Mouse (Mus musculus): ENCODE measurements at regions not wholly inside any gene's neighbourhood (a gene's known extent, or its start where the extent isn't known, plus 50 kb on each side); places are given as distances from the start of the nearest gene placed in this dataset.

GRCm38 (mm10) chr10:111703447-111703846 is 197.4 kb downstream of the Phlda1 start:
- DNase-seq (ENCODE audit: extremely low read depth): no peak
- no peaks in the 10 kb centered on the region for H3K27me3 ChIP-seq (replicated peaks)
- H3K79me2 ChIP-seq (replicated peaks; ENCODE audit: control insufficient read depth, extremely low read depth, insufficient read depth, poor library complexity, severe bottlenecking): no peaks in the 10 kb centered on the region
- H3K9ac ChIP-seq (ENCODE audit: insufficient read depth, low read depth): no peak overlapping the region
- H3K4me2 ChIP-seq (ENCODE audit: insufficient read depth, low read depth, poor library complexity, severe bottlenecking): no peak overlapping the region
- in situ Hi-C loops (cut with MboI; ENCODE audit: low pct_ligation_motif_present, low pct_unique_long_range_greater_than_20kb, low sequenced_read_pairs): no loop called here
- H3K27ac ChIP-seq (ENCODE audit: insufficient read depth, low read depth): no peak overlapping the region
- H3K4me1 ChIP-seq (ENCODE audit: control insufficient read depth in 1 of 2, insufficient read depth in 2 of 2): no peaks in the 10 kb centered on the region
- no peaks in the 10 kb centered on the region for H3K36me3 ChIP-seq (replicated peaks in 1 of 2; ENCODE audit: control insufficient read depth in 1 of 2, insufficient read depth in 1 of 2, low read length in 1 of 2)
- dilution Hi-C loops (cut with MboI; ENCODE audit: extremely low pct_ligation_motif_present, extremely low pct_unique_long_range_greater_than_20kb, low sequenced_read_pairs): no loop called here
- H3K4me3 ChIP-seq (replicated peaks in 1 of 3; ENCODE audit: low read depth in 2 of 3, low read length in 2 of 3, poor library complexity in 1 of 3): no peak overlapping the region
- TF ChIP-seq PAX5 (IDR thresholded peaks at IDR 0.05; ENCODE audit: low read length) (no peak), KAT2A (IDR thresholded peaks at IDR 0.05; ENCODE audit: insufficient replicate concordance, low read length) (no peak), SIN3A (IDR thresholded peaks at IDR 0.05; ENCODE audit: low read length) (no peak), MAFK (IDR thresholded peaks at IDR 0.05; ENCODE audit: insufficient replicate concordance, low read length) (no peak), CTCF (conservative IDR thresholded peaks at IDR 0.05 in 1 of 2, IDR thresholded peaks at IDR 0.05 in 1 of 2; ENCODE audit: low read depth in 2 of 2, low read length in 2 of 2) (no peak), GABPA (IDR thresholded peaks at IDR 0.05; ENCODE audit: insufficient replicate concordance, low read depth, low read length) (no peak), EP300 (IDR thresholded peaks at IDR 0.05; ENCODE audit: low read length) (no peak), ZMIZ1 (IDR thresholded peaks at IDR 0.05; ENCODE audit: low read depth, low read length) (no peak), USF2 (conservative IDR thresholded peaks at IDR 0.05; ENCODE audit: low read depth, low read length) (no peak), MXI1 (IDR thresholded peaks at IDR 0.05; ENCODE audit: low read depth, low read length) (no peak), USF1 (IDR thresholded peaks at IDR 0.05; ENCODE audit: low read depth, low read length) (no peak), UBTF (IDR thresholded peaks at IDR 0.05; ENCODE audit: low read depth, low read length) (no peak), ZC3H11A (IDR thresholded peaks at IDR 0.05; ENCODE audit: low read depth, low read length) (no peak), RAD21 (IDR thresholded peaks at IDR 0.05; ENCODE audit: low read depth, low read length) (no peak), TBP (conservative IDR thresholded peaks at IDR 0.05; ENCODE audit: low read depth, low read length) (no peak), MAX (IDR thresholded peaks at IDR 0.05; ENCODE audit: low read length) (no peak), CHD1 (IDR thresholded peaks at IDR 0.05; ENCODE audit: low read depth, low read length) (no peak), HCFC1 (IDR thresholded peaks at IDR 0.05; ENCODE audit: low read depth, low read length) (no peak), SMC3 (IDR thresholded peaks at IDR 0.05; ENCODE audit: low read depth, low read length) (no peak)
- H3K9me3 ChIP-seq (replicated peaks; ENCODE audit: low read length): peaks cover 4% of the 10 kb centered on the region

GRCm38 (mm10) chr10:111711519-111712113 is 205.5 kb downstream of the Phlda1 start:
- H3K4me3 ChIP-seq (replicated peaks in 1 of 3; ENCODE audit: low read depth in 2 of 3, low read length in 2 of 3, poor library complexity in 1 of 3): no peak overlapping the region
- TF ChIP-seq ZMIZ1 (IDR thresholded peaks at IDR 0.05; ENCODE audit: low read depth, low read length) (no peak), ZNF384 (IDR thresholded peaks at IDR 0.05; ENCODE audit: low read depth, low read length) (no peak), PAX5 (IDR thresholded peaks at IDR 0.05; ENCODE audit: low read length) (no peak), NRF1 (IDR thresholded peaks at IDR 0.05; ENCODE audit: low read depth, low read length) (no peak), UBTF (IDR thresholded peaks at IDR 0.05; ENCODE audit: low read depth, low read length) (no peak), SMC3 (IDR thresholded peaks at IDR 0.05; ENCODE audit: low read depth, low read length) (no peak), ETS1 (conservative IDR thresholded peaks at IDR 0.05; ENCODE audit: low read depth, low read length) (no peak), POLR2A (IDR thresholded peaks at IDR 0.05; ENCODE audit: low read depth, low read length) (no peak), JUN (IDR thresholded peaks at IDR 0.05; ENCODE audit: insufficient read depth, low read depth, low read length) (no peak), BHLHE40 (IDR thresholded peaks at IDR 0.05; ENCODE audit: low read depth, low read length) (no peak), MEF2A (IDR thresholded peaks at IDR 0.05; ENCODE audit: borderline replicate concordance, low read depth, low read length) (no peak), USF2 (conservative IDR thresholded peaks at IDR 0.05; ENCODE audit: low read depth, low read length) (no peak), ZC3H11A (IDR thresholded peaks at IDR 0.05; ENCODE audit: low read depth, low read length) (no peak), GABPA (IDR thresholded peaks at IDR 0.05; ENCODE audit: insufficient replicate concordance, low read depth, low read length) (no peak), HCFC1 (IDR thresholded peaks at IDR 0.05; ENCODE audit: low read depth, low read length) (no peak), CHD1 (IDR thresholded peaks at IDR 0.05; ENCODE audit: low read depth, low read length) (no peak), E2F4 (IDR thresholded peaks at IDR 0.05; ENCODE audit: insufficient replicate concordance, low read depth, low read length) (no peak), EP300 (IDR thresholded peaks at IDR 0.05; ENCODE audit: low read length) (no peak), RAD21 (IDR thresholded peaks at IDR 0.05; ENCODE audit: low read depth, low read length) (no peak), IRF4 (IDR thresholded peaks at IDR 0.05; ENCODE audit: low read depth, low read length) (no peak)
- H3K36me3 ChIP-seq (replicated peaks in 1 of 2; ENCODE audit: control insufficient read depth in 1 of 2, insufficient read depth in 1 of 2, low read length in 1 of 2): no peaks in the 10 kb centered on the region
- no peak overlapping the region for H3K27ac ChIP-seq (ENCODE audit: insufficient read depth, low read depth)
- H3K4me2 ChIP-seq (ENCODE audit: insufficient read depth, low read depth, poor library complexity, severe bottlenecking): no peak overlapping the region
- dilution Hi-C loops (cut with MboI; ENCODE audit: extremely low pct_ligation_motif_present, extremely low pct_unique_long_range_greater_than_20kb, low sequenced_read_pairs): no loop called here
- H3K79me2 ChIP-seq (replicated peaks; ENCODE audit: control insufficient read depth, extremely low read depth, insufficient read depth, poor library complexity, severe bottlenecking): no peaks in the 10 kb centered on the region
- in situ Hi-C loops (cut with MboI; ENCODE audit: low pct_ligation_motif_present, low pct_unique_long_range_greater_than_20kb, low sequenced_read_pairs): no loop called here
- no peaks in the 10 kb centered on the region for H3K27me3 ChIP-seq (replicated peaks)
- no peak for DNase-seq (ENCODE audit: extremely low read depth)
- no peaks in the 10 kb centered on the region for H3K9me3 ChIP-seq (replicated peaks; ENCODE audit: low read length)
- H3K4me1 ChIP-seq (ENCODE audit: control insufficient read depth in 1 of 2, insufficient read depth in 2 of 2): no peaks in the 10 kb centered on the region
- H3K9ac ChIP-seq (ENCODE audit: insufficient read depth, low read depth): no peak overlapping the region
